Mouse (Mus musculus) lung, embryonic 14.5 days (tissue): ENCODE measurements at regions not wholly inside any gene's neighbourhood (a gene's known extent, or its start where the extent isn't known, plus 50 kb on each side); places are given as distances from the start of the nearest gene placed in this dataset.

Experiments used
- ATAC-seq: fragments of 200-750 bp; cut with Nextera tagmentation; 2 replicates; pipeline ENCODE4 v1.8.0; 2017; ENCODE audit warnings: mild to moderate bottlenecking, moderate TSS enrichment, moderate library complexity; ENCODE audit not compliant: insufficient read depth
- DNase-seq: peaks from one replicate; pipeline ENCODE4 v3.0.0-alpha.2; 2015
- H3K27ac ChIP-seq: fragments of 300-500 bp; sonication (generic); 2 replicates; pipeline ENCODE4 v1.5.1; 2014; ENCODE audit warnings: low read depth, mild to moderate bottlenecking, moderate library complexity
- H3K27me3 ChIP-seq: fragments of 300-500 bp; sonication (generic); 2 replicates; pipeline ENCODE4 v1.6.1; 2014; ENCODE audit warnings: low read length, control low read depth; ENCODE audit not compliant: insufficient read depth
- H3K36me3 ChIP-seq: fragments of 300-500 bp; sonication (generic); 2 replicates; pipeline ENCODE4 v1.6.1; 2014; ENCODE audit warnings: control low read depth; ENCODE audit not compliant: insufficient read depth
- H3K4me1 ChIP-seq: fragments of 300-500 bp; sonication (generic); 2 replicates; pipeline ENCODE4 v1.6.1; 2014; ENCODE audit warnings: antibody characterized with exemption, control low read depth; ENCODE audit not compliant: insufficient read depth
- H3K4me2 ChIP-seq: fragments of 300-500 bp; sonication (generic); 2 replicates; pipeline ENCODE4 v1.6.1; 2014; ENCODE audit warnings: mild to moderate bottlenecking
- H3K4me3 ChIP-seq: fragments of 300-500 bp; sonication (generic); 2 replicates; pipeline ENCODE4 v1.5.1; 2014; ENCODE audit warnings: low read depth, low read length
- H3K9ac ChIP-seq: fragments of 300-500 bp; sonication (generic); 2 replicates; pipeline ENCODE4 v1.6.1; 2014
- H3K9me3 ChIP-seq: fragments of 300-500 bp; sonication (generic); 2 replicates; pipeline ENCODE4 v1.6.1; 2016; ENCODE audit warnings: low read depth, low read length, control low read depth
- CTCF ChIP-seq: IDR thresholded peaks from 2 replicates; pipeline ENCODE4 v1.5.1; 2016; ENCODE audit warnings: antibody characterized with exemption, low read depth
- WGBS: fragments of 180-500 bp; shearing (Covaris S2); extraction: QIAGEN DNeasy Blood & Tissue Kit; methylation state at CpG from one replicate; pipeline ENCODE4 v1.1.7; 2014; 5-methylcytosine and 5-hydroxymethylcytosine counted together

- Histone ChIP-seq H3K27me3 (no peaks in the 10 kb centered on the region), H3K4me1 (no peaks in the 10 kb centered on the region), H3K27ac (no peak overlapping the region), H3K9ac (no peak overlapping the region), H3K4me3 (no peak overlapping the region), H3K36me3 (no peaks in the 10 kb centered on the region), H3K9me3 (no peaks in the 10 kb centered on the region), H3K4me2 (no peak overlapping the region)
- peak; percentile 18 for DNase-seq
- no peak for TF ChIP-seq CTCF
- ATAC-seq, result no peak
- WGBS, result 33% methylated on average over 8 of the region's 8 CpGs
Measured at GRCm38 (mm10) chr10:45820986-45821655, 243.5 kb downstream of the Hace1 start.

GRCm38 (mm10) chr10:45822251-45822650 is 244.6 kb downstream of the Hace1 start:
- H3K9ac ChIP-seq, result no peak overlapping the region
- H3K36me3 ChIP-seq, result no peaks in the 10 kb centered on the region
- no peaks in the 10 kb centered on the region for H3K9me3 ChIP-seq
- H3K4me2 ChIP-seq, result no peak overlapping the region
- DNase-seq, result no peak
- no peaks in the 10 kb centered on the region for H3K4me1 ChIP-seq
- H3K4me3 ChIP-seq, result no peak overlapping the region
- no peak for TF ChIP-seq CTCF
- H3K27ac ChIP-seq, result no peak overlapping the region
- WGBS, result 70% methylated on average over 1 of the region's 1 CpGs
- ATAC-seq, result no peak
- no peaks in the 10 kb centered on the region for H3K27me3 ChIP-seq

GRCm38 (mm10) chr10:45823612-45824011 is 246.0 kb downstream of the Hace1 start:
- TF ChIP-seq CTCF, result no peak
- no peak overlapping the region for H3K27ac ChIP-seq
- H3K36me3 ChIP-seq, result no peaks in the 10 kb centered on the region
- H3K4me1 ChIP-seq, result no peaks in the 10 kb centered on the region
- no peaks in the 10 kb centered on the region for H3K9me3 ChIP-seq
- no peaks in the 10 kb centered on the region for H3K27me3 ChIP-seq
- no peak for DNase-seq
- ATAC-seq, result no peak
- H3K4me2 ChIP-seq, result no peak overlapping the region
- 66% methylated on average over 2 of the region's 2 CpGs for WGBS
- H3K4me3 ChIP-seq, result no peak overlapping the region
- H3K9ac ChIP-seq, result no peak overlapping the region

- no peaks in the 10 kb centered on the region for H3K9me3 ChIP-seq
- TF ChIP-seq CTCF, result no peak
- 76% methylated on average over 2 of the region's 2 CpGs for WGBS
- H3K9ac ChIP-seq, result no peak overlapping the region
- H3K4me1 ChIP-seq, result no peaks in the 10 kb centered on the region
- no peaks in the 10 kb centered on the region for H3K36me3 ChIP-seq
- H3K4me2 ChIP-seq, result no peak overlapping the region
- DNase-seq (no peak), ATAC-seq (no peak)
- no peak overlapping the region for H3K4me3 ChIP-seq
- no peak overlapping the region for H3K27ac ChIP-seq
- no peaks in the 10 kb centered on the region for H3K27me3 ChIP-seq
Measured at GRCm38 (mm10) chr10:45848654-45849053, 271.0 kb downstream of the Hace1 start.

- no peak overlapping the region for H3K27ac ChIP-seq
- H3K9me3 ChIP-seq, result no peaks in the 10 kb centered on the region
- 83% methylated on average over 1 of the region's 1 CpGs for WGBS
- DNase-seq (no peak), ATAC-seq (no peak)
- H3K4me3 ChIP-seq, result no peak overlapping the region
- no peaks in the 10 kb centered on the region for H3K36me3 ChIP-seq
- H3K9ac ChIP-seq, result no peak overlapping the region
- H3K4me1 ChIP-seq, result no peaks in the 10 kb centered on the region
- H3K4me2 ChIP-seq, result no peak overlapping the region
- TF ChIP-seq CTCF, result no peak
- no peaks in the 10 kb centered on the region for H3K27me3 ChIP-seq
Measured at GRCm38 (mm10) chr10:45849841-45850240, 272.2 kb downstream of the Hace1 start.

- no peak for DNase-seq
- no peaks in the 10 kb centered on the region for H3K27me3 ChIP-seq
- no peaks in the 10 kb centered on the region for H3K36me3 ChIP-seq
- H3K9ac ChIP-seq, result no peak overlapping the region
- no peaks in the 10 kb centered on the region for H3K4me1 ChIP-seq
- WGBS, result 61% methylated on average over 6 of the region's 6 CpGs
- H3K27ac ChIP-seq, result no peak overlapping the region
- no peak overlapping the region for H3K4me2 ChIP-seq
- no peak overlapping the region for H3K4me3 ChIP-seq
- TF ChIP-seq CTCF, result no peak
- H3K9me3 ChIP-seq, result no peaks in the 10 kb centered on the region
- ATAC-seq, result no peak
Measured at GRCm38 (mm10) chr10:45850625-45851024, 273.0 kb downstream of the Hace1 start.

- TF ChIP-seq CTCF, result no peak
- no peak overlapping the region for H3K4me2 ChIP-seq
- H3K36me3 ChIP-seq, result no peaks in the 10 kb centered on the region
- no peak overlapping the region for H3K27ac ChIP-seq
- no peak overlapping the region for H3K9ac ChIP-seq
- no peak for ATAC-seq
- no peak overlapping the region for H3K4me3 ChIP-seq
- no peaks in the 10 kb centered on the region for H3K9me3 ChIP-seq
- no peaks in the 10 kb centered on the region for H3K27me3 ChIP-seq
- H3K4me1 ChIP-seq, result no peaks in the 10 kb centered on the region
- no peak for DNase-seq
- WGBS, result 62% methylated on average over 5 of the region's 5 CpGs
Measured at GRCm38 (mm10) chr10:45852688-45853087, 275.1 kb downstream of the Hace1 start.
